Mouse (Mus musculus) kidney, embryonic 15.5 days (tissue): Measurements from ENCODE around the gene Krtap10-4. TPM values are rescaled to one million over a fixed set of nuclear protein-coding genes. Genes with fewer than 3 reads are reported as not detected.
"Not testable (repeated sequence)": the region's sequence is repeated elsewhere in the genome, so short reads cannot be mapped to it uniquely, and the experiment has no call there.

Experiments used
- ATAC-seq: fragments of 200-750 bp; cut with Nextera tagmentation; replicated peaks from 2 replicates; pipeline ENCODE4 v1.8.0; 2017; ENCODE audit warnings: moderate TSS enrichment; ENCODE audit not compliant: low FRiP score
- H3K27ac ChIP-seq: fragments of 300-500 bp; sonication (generic); 2 replicates; pipeline ENCODE4 v1.5.1; 2015; ENCODE audit warnings: mild to moderate bottlenecking, inconsistent platforms
- H3K27me3 ChIP-seq: fragments of 300-500 bp; sonication (generic); 2 replicates; pipeline ENCODE4 v1.6.1; 2015; ENCODE audit warnings: inconsistent platforms
- H3K36me3 ChIP-seq: fragments of 300-500 bp; sonication (generic); 2 replicates; pipeline ENCODE4 v1.6.1; 2015; ENCODE audit warnings: inconsistent platforms
- H3K4me1 ChIP-seq: fragments of 300-500 bp; sonication (generic); 2 replicates; pipeline ENCODE4 v1.6.1; 2015; ENCODE audit warnings: inconsistent platforms
- H3K4me2 ChIP-seq: fragments of 300-500 bp; sonication (generic); 2 replicates; pipeline ENCODE4 v1.6.1; 2015; ENCODE audit warnings: moderate library complexity, mild to moderate bottlenecking, inconsistent platforms
- H3K4me3 ChIP-seq: fragments of 300-500 bp; sonication (generic); replicated peaks from 2 replicates; pipeline ENCODE4 v1.5.1; 2015; ENCODE audit warnings: mild to moderate bottlenecking, inconsistent platforms
- H3K9ac ChIP-seq: fragments of 300-500 bp; sonication (generic); 2 replicates; pipeline ENCODE4 v1.6.1; 2015; ENCODE audit warnings: mild to moderate bottlenecking, inconsistent platforms
- H3K9me3 ChIP-seq: fragments of 300-500 bp; sonication (generic); replicated peaks from 2 replicates; pipeline ENCODE4 v1.6.1; 2016; ENCODE audit warnings: inconsistent platforms
- WGBS: fragments of 180-500 bp; shearing (Covaris S2); methylation state at CpG from one replicate; pipeline ENCODE4 v1.1.7; 2015; ENCODE audit warnings: mixed read lengths; 5-methylcytosine and 5-hydroxymethylcytosine counted together
- polyA plus RNA-seq: library from polyadenylated mRNA; unstranded; fragments of >200 nt; fragmentation: Nextera tagmentation; extraction: Ambion mirVana; gene quantifications from 2 replicates; pipeline ENCODE4 v1.2.1, GENCODE M21; 2015

The Krtap10-4 gene
- polyA plus RNA-seq, 1 experiment from 2014 or later = not detected

- H3K27ac ChIP-seq, H3K4me3 ChIP-seq, ATAC-seq, H3K9me3 ChIP-seq, H3K4me1 ChIP-seq, H3K36me3 ChIP-seq, H3K9ac ChIP-seq, H3K27me3 ChIP-seq, H3K4me2 ChIP-seq: not testable (repeated sequence)
- WGBS = 77% methylated on average over 3 of the region's 3 CpGs
These were observed 43.5 kb downstream of the Krtap10-4 start for GRCm38 (mm10) chr10:77783396-77783795.

- not testable (repeated sequence) for H3K27me3 ChIP-seq
- WGBS = 21% methylated on average over 1 of the region's 1 CpGs
These were observed 44.5 kb downstream of the Krtap10-4 start, which contains the start of gene Gm3250 for GRCm38 (mm10) chr10:77782442-77782841. Gene Gm3250, minus strand, starts transcription at chr10:77782542.

GRCm38 (mm10) chr10:77776844-77777243 is 50.1 kb downstream of the Krtap10-4 start, which contains the start of gene Gm7138:
Gene Gm7138, minus strand, starts transcription at chr10:77776944.
- 80% methylated on average over 1 of the region's 1 CpGs for WGBS
- not testable (repeated sequence) for H3K4me1 ChIP-seq, H3K36me3 ChIP-seq, H3K4me3 ChIP-seq, H3K4me2 ChIP-seq, H3K27me3 ChIP-seq, ATAC-seq, H3K27ac ChIP-seq, H3K9me3 ChIP-seq, H3K9ac ChIP-seq

More at GRCm38 (mm10) chr10:77782442-77782841, 44.5 kb downstream of the Krtap10-4 start, which contains the start of gene Gm3250:
- ATAC-seq, H3K4me3 ChIP-seq, H3K27ac ChIP-seq, H3K4me2 ChIP-seq, H3K9me3 ChIP-seq, H3K4me1 ChIP-seq, H3K36me3 ChIP-seq, H3K9ac ChIP-seq: not testable (repeated sequence)

Other genes with a start within 250 kb of the Krtap10-4 start
- 149 and 152 TPM in 2 replicates for gene Pttg1ip, start 245.4 kb downstream of the Krtap10-4 start, polyA plus RNA-seq
- 332 TPM in 2 replicates for gene Sumo3, start 221.0 kb downstream of the Krtap10-4 start, polyA plus RNA-seq
- gene Gm49325, start 220.9 kb downstream of the Krtap10-4 start, polyA plus RNA-seq = 3.6 and 6.3 TPM in 2 replicates
- gene Ube2g2, start 204.8 kb downstream of the Krtap10-4 start, polyA plus RNA-seq = 71.9 and 72.0 TPM in 2 replicates
- gene Tspear, start 140.5 kb downstream of the Krtap10-4 start, polyA plus RNA-seq = 0.50 and 0.90 TPM in 2 replicates
- not detected in 2 replicates for gene Gm19402, start 136.3 kb downstream of the Krtap10-4 start, polyA plus RNA-seq
- not detected in 2 replicates for gene Gm9508, start 129.9 kb downstream of the Krtap10-4 start, polyA plus RNA-seq
- not detected in 2 replicates for gene Gm10272, start 120.5 kb downstream of the Krtap10-4 start, polyA plus RNA-seq
- not detected in 2 replicates for gene Gm10024, start 115.6 kb downstream of the Krtap10-4 start, polyA plus RNA-seq
- gene Gm10142, start 111.3 kb downstream of the Krtap10-4 start, polyA plus RNA-seq = not detected in 2 replicates
- not detected in 2 replicates for gene Krtap12-1, start 106.5 kb downstream of the Krtap10-4 start, polyA plus RNA-seq
- not detected in 2 replicates for gene Gm10100, start 100.6 kb downstream of the Krtap10-4 start, polyA plus RNA-seq
- not detected in 2 replicates for gene Gm18596, start 84.5 kb downstream of the Krtap10-4 start, polyA plus RNA-seq
- gene Gm9736, start 75.7 kb downstream of the Krtap10-4 start, polyA plus RNA-seq = not detected in 2 replicates
- not detected in 2 replicates for gene Gm3233, start 67.4 kb downstream of the Krtap10-4 start, polyA plus RNA-seq
- gene Gm3238, start 55.8 kb downstream of the Krtap10-4 start, polyA plus RNA-seq = not detected in 2 replicates
- not detected in 2 replicates for gene Gm7138, start 50.2 kb downstream of the Krtap10-4 start, polyA plus RNA-seq
- gene Gm3250, start 44.6 kb downstream of the Krtap10-4 start, polyA plus RNA-seq = not detected in 2 replicates
- gene Gm7137, start 38.9 kb downstream of the Krtap10-4 start, polyA plus RNA-seq = not detected in 2 replicates
- gene Gm9639, start 32.0 kb downstream of the Krtap10-4 start, polyA plus RNA-seq = not detected in 2 replicates
- gene Gm19668, start 28.0 kb downstream of the Krtap10-4 start, polyA plus RNA-seq = not detected in 2 replicates
- not detected in 2 replicates for gene Gm9507, start 15.3 kb downstream of the Krtap10-4 start, polyA plus RNA-seq
- not detected in 2 replicates for gene Gm2696, start 12.4 kb downstream of the Krtap10-4 start, polyA plus RNA-seq
- not detected in 2 replicates for gene Krtap10-10, start 8.9 kb upstream of the Krtap10-4 start, polyA plus RNA-seq
- not detected in 2 replicates for gene Gm36176, start 19.7 kb upstream of the Krtap10-4 start, polyA plus RNA-seq
- gene Gm10318, start 25.8 kb upstream of the Krtap10-4 start, polyA plus RNA-seq = not detected in 2 replicates
- not detected in 2 replicates for gene Gm3285, start 34.9 kb upstream of the Krtap10-4 start, polyA plus RNA-seq
- gene Lrrc3, start 75.4 kb upstream of the Krtap10-4 start, polyA plus RNA-seq = 3.8 and 4.8 TPM in 2 replicates
- 0.32 and 0.97 TPM in 2 replicates for gene Trpm2, start 143.5 kb upstream of the Krtap10-4 start, polyA plus RNA-seq
- 29.5 and 32.1 TPM in 2 replicates for gene 1810043G02Rik, start 151.4 kb upstream of the Krtap10-4 start, polyA plus RNA-seq
- gene Pfkl, start 183.0 kb upstream of the Krtap10-4 start, polyA plus RNA-seq = 149 and 164 TPM in 2 replicates
- 0.68 and 1.1 TPM in 2 replicates for gene Dnmt3l, start 214.9 kb upstream of the Krtap10-4 start, polyA plus RNA-seq
- gene Aire, start 216.5 kb upstream of the Krtap10-4 start, polyA plus RNA-seq = 1.6 TPM in 2 replicates
- 5.6 and 7.1 TPM in 2 replicates for gene Icosl, start 242.2 kb upstream of the Krtap10-4 start, polyA plus RNA-seq